Mouse (Mus musculus): ENCODE results near the gene Gja1.
"Not testable (repeated sequence)": the region's sequence is repeated elsewhere in the genome, so short reads cannot be mapped to it uniquely, and the experiment has no call there.

Gja1 gene

GRCm38 (mm10) chr10:56377097-56377965 is at the start of gene Gja1:
TSS of gene Gja1 (plus strand) at chr10:56377330.
- in situ Hi-C loops (cut with MboI) = no loop called here

- in situ Hi-C loops (cut with MboI) = no loop called here
Observed at GRCm38 (mm10) chr10:56338851-56339489, 38.2 kb upstream of the Gja1 start.

- in situ Hi-C loops (cut with MboI) = no loop called here
Observed at GRCm38 (mm10) chr10:56360472-56360871, 16.7 kb upstream of the Gja1 start.

GRCm38 (mm10) chr10:56369073-56369472 is 8.1 kb upstream of the Gja1 start:
- in situ Hi-C loops (cut with MboI) = no loop called here

GRCm38 (mm10) chr10:56373021-56373720 is 4.0 kb upstream of the Gja1 start:
- in situ Hi-C loops (cut with MboI) = no loop called here

GRCm38 (mm10) chr10:56374169-56374568 is 3.0 kb upstream of the Gja1 start:
- in situ Hi-C loops (cut with MboI) = no loop called here

- in situ Hi-C loops (cut with MboI) = no loop called here
Observed at GRCm38 (mm10) chr10:56375906-56376468, 1.1 kb upstream of the Gja1 start.

GRCm38 (mm10) chr10:56377966-56378647 is 977 bp downstream of the Gja1 start:
- in situ Hi-C loops (cut with MboI) = no loop called here

- in situ Hi-C loops (cut with MboI) = no loop called here
Observed at GRCm38 (mm10) chr10:56378648-56379254, 1.6 kb downstream of the Gja1 start.

GRCm38 (mm10) chr10:56379720-56380119 is 2.6 kb downstream of the Gja1 start:
- in situ Hi-C loops (cut with MboI) = no loop called here

GRCm38 (mm10) chr10:56385195-56386109 is 8.3 kb downstream of the Gja1 start:
- in situ Hi-C loops (cut with MboI) = no loop called here

GRCm38 (mm10) chr10:56393095-56393784 is 16.1 kb downstream of the Gja1 start:
- in situ Hi-C loops (cut with MboI) = no loop called here

GRCm38 (mm10) chr10:56393815-56394417 is 16.8 kb downstream of the Gja1 start:
- in situ Hi-C loops (cut with MboI) = not testable (repeated sequence)

- in situ Hi-C loops (cut with MboI) = no loop called here
Observed at GRCm38 (mm10) chr10:56397875-56398274, 20.7 kb downstream of the Gja1 start.

GRCm38 (mm10) chr10:56398310-56398709 is 21.2 kb downstream of the Gja1 start:
- in situ Hi-C loops (cut with MboI) = no loop called here

GRCm38 (mm10) chr10:56401396-56401795 is 24.3 kb downstream of the Gja1 start:
- in situ Hi-C loops (cut with MboI) = not testable (repeated sequence)

GRCm38 (mm10) chr10:56405934-56406333 is 28.8 kb downstream of the Gja1 start:
- in situ Hi-C loops (cut with MboI) = no loop called here

- in situ Hi-C loops (cut with MboI) = no loop called here
Observed at GRCm38 (mm10) chr10:56406386-56407130, 29.4 kb downstream of the Gja1 start.
